Mouse (Mus musculus) monocyte, adult 2 months (primary cell): ENCODE measurements around the gene Gm26657.

ENCODE experiments used
- DNase-seq, 2 experiments: peaks; one replicate each; pipeline ENCODE4 v3.0.0; 2022; ENCODE audit warnings: low spot score in 2 of 2, low read depth in 1 of 2

Gene Gm26657

DNA sequence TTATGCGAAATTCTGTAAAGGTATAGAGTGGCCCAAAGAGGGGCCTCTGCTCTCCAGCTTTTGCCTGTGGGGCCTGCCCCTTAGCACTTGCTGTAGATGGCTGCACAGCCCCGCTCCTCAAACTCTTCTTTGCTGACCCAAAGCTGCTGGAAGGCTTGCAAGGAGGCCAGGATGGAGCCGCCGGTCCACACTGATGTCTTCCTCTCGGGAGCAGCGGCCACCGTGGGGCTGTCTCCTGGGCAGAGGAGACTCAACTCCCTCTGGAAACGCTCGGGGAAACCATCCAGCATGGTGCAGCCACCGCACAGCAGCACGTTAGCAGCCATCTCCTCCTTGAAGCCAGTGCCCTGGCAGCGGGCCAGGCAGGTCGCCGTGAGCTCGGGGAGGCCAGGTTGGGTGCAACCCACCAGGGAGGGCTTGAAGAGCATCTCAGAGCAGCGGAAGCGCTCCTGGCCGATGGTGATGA lies at the start of gene Gm26657:
Gene Gm26657, plus strand, starts transcription at position 51 of the 466 bp plus-strand sequence.
- DNase-seq: no peak

DNA sequence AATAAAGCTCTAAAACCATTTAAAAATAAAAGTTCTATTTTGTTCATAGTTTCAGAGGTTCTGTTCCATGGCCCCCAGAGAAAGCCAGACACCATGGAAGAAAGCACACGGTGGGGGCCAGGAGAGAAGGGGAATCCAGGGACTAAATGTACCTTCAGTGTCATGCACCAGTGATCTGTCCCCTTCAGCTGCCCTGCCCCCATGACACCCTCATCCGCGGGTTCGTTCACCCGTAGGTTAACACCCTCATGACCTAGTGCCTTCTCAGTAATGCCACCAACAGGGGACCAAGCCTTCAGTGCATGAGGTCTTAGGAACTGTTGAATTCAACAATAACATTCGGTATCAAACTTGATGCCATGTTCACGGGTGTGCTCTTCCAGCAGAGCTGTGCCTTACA lies 43.5 kb upstream of the Gm26657 start:
- no peak for DNase-seq

DNA sequence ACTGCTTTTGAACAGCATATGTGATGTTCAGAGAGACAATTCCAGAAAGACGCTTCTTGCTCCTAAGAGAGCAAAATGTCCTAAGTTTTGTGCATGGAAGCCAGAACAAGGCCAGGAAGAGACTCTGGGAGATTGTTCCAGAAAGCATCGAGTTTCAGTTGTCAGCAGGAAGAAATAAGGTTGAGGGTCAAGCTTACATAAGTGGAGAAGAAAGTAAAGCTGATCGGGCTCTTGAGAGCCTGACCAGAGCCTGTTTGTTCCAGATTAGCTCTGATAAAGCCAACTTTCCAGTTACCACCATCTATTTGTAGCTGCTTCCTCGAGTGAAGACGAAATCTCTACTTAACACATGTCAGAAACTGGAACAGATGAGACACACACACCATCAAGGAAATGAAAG lies 41.2 kb upstream of the Gm26657 start:
- DNase-seq: no peak

DNA sequence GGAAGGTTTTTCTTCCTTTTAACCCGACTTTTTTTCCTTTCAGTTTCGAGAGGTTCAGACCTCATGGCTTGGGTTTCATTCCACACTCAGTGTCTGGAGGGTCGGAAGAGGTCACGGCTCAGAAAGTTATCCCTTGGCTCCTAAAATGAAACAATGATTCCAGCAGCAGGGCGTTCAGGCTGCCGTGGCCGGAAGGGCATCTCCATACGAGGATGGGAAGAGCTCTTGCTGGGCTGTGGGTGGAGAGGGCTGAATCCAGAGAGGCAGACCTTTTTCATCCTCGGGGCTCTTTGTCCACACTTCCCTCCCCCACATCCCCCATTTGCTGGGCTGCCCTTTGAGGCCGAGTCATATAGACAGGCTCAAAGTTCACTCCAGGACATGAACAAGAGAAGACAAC lies 37.6 kb upstream of the Gm26657 start:
- DNase-seq: no peak

DNA sequence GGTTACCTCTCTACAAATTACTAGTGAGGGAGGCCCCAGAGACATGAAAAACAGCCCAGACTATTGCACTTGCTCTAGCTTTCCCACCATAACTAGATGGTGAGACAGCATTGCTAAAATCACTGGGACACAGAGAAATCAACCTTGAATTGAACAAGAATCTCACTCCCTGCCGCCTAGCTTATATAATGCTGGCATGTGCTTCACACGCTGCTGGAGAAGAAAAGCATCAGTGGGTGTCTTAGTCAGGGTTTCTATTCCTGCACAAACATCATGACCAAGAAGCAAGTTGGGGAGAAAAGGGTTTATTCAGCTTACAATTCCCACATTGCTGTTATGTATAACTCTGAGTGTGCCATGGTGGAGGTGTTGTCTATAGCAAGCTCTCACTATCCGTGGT lies 26.7 kb upstream of the Gm26657 start:
- DNase-seq: no peak

DNA sequence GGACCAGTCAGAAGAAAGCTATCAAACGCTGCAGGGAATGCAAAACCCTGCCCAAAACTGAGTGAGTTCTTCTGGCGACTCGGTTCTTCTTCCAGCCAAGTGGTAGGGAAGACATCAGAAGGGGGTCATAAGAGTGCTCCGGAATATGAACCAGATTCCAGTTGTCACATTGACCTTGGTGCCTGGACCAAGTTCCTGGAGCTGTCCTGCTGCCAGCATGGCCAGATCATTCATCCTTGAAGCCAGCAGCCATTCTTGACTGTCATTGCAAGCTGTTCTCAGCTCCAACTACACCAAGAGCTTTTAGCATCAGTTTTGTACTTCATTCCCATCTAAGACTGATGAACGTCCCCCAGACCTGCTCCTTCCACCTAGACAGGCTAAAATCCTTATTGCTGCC lies 23.1 kb upstream of the Gm26657 start:
- no peak for DNase-seq

DNA sequence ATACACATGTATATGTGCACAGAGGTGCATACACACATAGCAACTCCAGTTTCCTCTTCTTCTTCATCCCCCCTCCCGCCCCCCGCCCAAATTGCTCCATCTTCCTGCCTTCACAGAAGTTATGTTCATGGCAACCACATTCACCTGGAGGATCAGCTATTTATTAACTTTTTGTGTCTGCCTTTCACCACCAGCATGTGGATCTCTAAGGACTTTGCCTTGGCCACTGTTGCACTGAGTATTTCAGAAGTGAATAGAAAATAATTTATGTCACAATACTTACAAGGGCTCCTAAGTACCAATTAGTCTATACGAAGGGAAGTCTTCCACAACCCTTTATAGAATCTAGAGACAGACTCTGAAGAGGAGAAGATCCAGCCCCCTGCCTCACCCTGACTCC lies 21.9 kb upstream of the Gm26657 start:
- no peak for DNase-seq

DNA sequence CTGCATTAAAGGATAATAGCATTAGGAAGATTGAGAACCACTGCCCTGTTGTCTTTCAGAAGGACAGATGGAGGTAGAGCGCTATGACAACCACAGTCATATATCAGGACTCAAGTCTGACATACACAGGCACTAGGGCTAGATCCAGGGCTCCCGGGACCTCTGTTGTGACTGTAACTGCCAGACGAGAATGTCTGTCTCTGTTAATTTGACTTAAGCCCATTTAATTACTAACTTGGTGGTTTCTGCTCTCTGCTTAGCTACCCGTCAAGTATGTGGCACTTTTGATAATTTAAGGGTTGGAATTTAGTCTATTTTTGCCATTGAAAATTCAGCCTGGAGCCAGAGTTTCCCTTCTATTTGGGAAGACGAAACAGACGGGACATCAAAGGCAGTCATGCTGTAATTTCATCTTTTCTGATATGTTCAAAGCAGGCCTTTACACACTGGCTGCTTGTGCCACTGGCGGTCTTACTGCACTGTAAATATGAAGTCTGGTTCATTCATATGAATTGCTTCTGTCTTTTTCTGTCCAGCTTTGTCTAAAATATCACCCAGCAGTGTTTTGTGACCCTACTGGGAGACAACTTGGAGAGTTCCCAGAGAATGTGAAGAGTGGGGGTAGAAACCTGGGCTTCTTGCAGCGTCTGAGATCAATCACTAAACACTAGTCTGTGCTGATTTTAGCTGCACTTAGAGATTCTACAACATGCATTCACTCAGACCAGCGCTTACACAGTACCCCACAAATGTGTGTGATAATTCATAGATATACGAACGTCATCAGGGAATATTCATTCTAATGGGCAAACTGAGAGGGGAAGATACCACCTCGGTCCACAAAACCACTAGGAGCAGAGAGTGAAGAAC lies 21.1 kb upstream of the Gm26657 start:
- no peak for DNase-seq

DNA sequence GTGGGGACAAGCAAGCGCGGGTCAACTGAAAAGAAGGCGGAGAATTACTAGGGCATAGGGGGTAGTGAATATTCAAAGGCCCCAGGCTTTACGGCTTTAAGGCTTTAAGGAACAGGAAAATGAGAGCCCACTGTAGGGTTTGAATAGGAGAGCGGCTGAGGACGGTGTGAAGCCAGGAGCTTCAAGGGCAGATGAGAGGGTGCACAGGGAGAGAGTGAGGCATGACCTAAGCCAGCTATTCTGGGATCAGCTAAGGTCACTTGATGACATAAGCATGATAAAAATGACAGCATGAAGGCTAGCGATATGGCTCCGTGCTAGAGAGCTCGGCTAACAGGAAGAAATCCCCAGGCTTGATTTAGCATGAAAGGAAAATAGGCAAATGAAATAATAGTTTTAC lies 20.4 kb upstream of the Gm26657 start:
- no peak for DNase-seq

DNA sequence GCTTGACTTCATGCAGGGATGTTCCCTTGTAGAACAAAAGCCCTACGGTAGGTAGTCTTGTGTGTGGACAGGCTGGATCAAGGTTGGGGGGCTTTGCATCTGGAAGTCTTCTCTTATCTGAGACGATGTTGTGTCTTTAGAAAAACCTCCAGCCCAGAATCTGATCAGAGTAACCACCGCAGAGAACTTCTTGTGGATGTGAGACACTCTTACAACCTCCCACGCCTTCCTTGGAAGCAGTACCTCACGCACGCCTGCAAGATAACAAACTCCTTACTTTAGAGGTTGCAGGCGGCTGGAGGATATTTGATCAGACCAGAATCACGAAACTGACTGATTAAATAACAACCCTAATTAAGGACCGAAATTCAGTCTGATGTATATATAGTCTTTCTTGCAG lies 19.5 kb upstream of the Gm26657 start:
- DNase-seq: no peak

DNA sequence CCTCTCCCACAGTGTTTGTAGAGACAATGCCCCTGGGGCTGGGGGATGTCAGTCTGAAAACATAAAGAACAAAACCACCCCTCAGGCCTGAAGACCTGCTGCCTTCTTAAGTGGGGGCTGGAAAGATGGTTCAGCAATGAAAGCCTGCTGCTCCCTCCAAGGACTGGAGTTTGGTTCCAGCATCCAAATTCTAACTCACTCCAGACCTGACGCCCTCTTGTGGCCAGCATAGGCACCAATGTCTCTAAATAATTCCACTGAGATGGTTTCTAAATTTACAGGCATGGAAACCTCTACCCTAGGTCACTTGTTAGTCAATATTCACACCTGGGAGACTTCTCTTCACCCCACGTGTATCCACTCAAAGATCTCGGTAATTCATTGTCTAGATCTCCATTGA lies 18.4 kb upstream of the Gm26657 start:
- DNase-seq: no peak

DNA sequence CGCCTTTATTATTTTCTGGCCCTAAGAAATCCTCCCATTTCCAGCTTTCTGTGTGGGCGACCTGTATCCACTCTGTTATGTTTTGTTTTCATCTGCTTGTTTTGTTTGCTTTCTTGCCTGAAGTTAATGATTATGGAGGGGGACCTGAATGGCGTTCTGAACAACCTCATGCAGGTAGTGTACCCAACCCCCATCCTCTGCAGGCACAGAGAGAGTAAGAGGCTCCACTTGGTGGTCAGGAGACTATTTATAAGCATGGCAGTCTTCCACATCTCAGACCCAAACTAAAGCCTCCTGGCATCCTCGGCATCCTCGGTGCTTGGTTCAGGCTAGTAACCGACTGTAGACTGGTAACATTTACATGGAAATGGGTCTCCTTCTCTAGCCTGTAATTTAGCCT lies 17.5 kb upstream of the Gm26657 start:
- no peak for DNase-seq

DNA sequence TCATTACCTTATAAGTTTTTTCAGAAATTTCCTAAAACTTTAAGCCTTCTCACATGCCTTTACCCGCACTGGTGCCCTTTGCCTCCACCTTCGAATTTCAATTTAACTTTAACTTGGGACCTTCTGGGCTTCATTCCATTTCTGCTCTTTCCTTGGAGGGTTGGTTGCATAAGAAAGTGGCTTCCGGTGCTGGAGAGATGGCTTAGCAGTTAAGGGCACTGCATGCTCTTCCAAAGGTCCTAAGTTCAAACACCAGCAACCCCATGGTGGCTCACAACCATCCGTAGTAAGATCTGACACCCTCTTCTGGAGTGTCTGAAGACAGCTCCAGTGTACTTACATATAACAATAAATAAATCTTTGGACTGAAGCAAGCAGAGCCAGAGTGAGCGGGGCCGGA lies 16.6 kb upstream of the Gm26657 start:
- no peak for DNase-seq

DNA sequence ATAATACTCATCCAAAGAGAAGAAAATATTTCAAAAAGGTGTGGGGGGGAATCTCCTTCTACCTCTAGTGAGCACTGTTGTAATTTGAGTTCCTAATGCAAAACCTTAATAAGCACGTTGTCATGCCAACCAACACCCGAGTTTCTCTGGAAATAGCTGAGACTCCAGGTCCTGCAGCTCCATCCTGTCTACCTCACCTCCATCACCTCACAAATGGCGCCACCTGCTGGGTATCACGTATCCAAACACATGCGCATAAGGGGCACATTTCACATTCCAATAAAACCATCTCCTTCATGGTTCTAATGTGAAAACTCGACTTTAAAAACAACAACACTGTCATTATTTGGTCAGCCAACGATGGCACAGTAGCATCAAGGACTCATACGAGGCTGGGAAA lies 14.0 kb upstream of the Gm26657 start:
- DNase-seq: no peak

DNA sequence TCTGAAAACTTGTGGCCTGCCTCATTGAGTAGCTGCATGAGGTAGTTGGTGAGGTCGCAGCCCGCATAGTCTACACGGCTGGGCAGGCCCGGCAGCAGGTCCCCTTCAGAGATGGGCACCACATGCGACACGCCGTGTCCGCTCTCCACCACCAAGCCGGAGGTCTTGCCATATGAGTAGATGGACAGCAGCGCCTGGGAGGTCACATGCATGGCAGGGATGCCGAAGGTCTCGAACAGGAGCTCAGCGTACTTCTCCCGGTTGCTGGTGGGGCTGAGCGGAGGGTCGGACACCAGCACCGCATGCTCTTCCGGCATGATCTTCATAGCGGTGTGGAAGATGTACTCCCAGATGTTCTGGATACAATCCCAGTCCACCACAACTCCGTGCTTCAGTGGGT lies 741 bp downstream of the Gm26657 start:
- DNase-seq: no peak

DNA sequence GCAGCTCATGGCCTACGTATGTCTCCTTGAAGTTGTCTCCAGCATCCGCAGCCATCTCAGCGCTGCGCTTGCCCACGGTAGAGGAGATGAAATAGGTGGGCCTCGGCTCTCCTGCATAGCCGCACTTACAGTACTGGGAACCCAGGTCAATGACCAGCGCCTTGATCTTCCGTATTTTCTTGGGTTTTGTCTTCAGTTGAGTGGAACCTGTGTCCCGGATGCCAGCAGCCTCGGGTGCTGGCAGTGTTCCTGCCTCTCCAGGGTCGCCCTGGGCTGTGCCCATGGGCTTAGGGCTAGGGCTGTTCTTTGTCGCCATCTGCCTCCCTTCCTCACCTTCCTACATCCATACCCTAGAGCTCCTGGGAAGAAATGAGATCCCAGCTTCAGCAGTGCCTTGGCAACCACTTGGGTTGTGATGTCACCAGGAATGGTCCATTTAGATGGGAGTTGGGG lies 1.2 kb downstream of the Gm26657 start, which contains the start of gene Actl7b:
Gene Actl7b, minus strand, starts transcription at position 403 of the 453 bp plus-strand sequence.
- no peak for DNase-seq

DNA sequence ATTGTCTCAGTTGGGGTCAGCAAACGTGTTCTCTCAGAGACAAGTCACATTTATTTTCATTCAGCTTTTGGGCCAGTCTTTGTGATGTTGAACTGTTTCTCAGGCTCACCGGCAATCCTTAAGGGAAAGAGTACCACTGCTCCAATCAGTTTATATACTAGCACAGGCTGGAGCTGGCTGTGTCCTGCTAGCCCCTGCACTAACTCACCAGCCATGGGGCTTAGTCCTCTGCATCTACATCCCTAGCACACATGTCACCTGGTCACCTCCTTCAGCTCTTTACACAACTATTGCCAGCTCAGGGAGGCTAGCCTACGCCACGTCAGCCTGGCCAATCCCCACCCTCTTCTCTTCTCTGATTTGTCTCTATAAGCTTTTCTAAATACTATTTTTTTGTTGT lies 2.8 kb downstream of the Gm26657 start:
- no peak for DNase-seq

DNA sequence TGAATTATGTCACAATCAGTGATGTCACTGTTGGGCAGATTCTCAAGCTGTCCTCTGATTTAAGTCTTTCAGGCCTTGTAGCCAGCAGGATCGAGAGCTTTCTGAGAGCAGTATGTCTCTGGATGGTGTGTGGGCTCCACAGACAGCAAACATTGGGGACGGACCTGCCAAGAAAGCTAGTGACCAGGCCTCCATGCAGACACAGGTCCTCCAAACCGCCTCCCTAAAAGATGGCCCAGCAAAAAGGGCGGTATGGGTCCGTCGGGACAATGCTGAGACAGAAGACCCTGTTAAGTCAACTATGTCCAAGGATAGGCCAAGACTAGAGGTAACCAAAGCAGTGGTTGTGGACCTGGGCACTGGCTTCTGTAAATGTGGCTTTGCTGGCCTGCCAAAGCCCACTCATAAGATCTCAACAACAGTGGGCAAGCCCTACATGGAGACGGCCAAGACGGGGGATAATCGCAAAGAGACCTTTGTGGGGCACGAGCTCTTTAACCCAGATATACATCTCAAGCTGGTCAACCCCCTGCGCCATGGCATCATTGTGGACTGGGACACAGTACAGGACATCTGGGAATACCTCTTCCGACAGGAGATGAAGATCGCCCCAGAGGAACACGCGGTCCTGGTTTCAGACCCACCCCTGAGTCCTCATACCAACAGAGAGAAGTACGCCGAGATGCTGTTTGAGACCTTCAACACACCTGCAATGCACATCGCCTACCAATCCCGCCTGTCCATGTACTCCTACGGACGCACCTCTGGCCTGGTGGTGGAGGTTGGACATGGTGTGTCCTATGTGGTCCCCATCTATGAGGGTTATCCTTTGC lies 3.7 kb downstream of the Gm26657 start, which contains the start of gene Actl7a:
Gene Actl7a, plus strand, starts transcription at position 51 of the 833 bp plus-strand sequence.
- no peak for DNase-seq

DNA sequence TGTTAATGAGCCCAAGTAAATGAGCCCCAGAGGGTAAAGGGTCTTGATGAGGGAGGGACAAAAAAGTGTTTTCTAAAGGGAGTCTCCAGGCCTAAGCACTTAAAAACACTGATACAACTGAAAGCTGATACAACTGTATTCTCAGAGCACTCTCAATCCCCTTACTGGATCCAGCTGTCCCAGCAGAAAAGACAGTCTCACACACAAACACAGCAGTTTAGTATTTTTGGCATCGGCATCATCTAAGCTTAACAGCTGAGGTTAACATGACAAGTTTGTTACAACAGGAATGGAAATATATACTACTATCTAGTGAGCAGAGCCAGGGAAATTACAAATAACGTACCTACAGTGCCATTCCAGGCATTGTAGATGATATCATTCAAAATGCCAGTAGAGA lies 6.5 kb downstream of the Gm26657 start:
- DNase-seq: no peak

DNA sequence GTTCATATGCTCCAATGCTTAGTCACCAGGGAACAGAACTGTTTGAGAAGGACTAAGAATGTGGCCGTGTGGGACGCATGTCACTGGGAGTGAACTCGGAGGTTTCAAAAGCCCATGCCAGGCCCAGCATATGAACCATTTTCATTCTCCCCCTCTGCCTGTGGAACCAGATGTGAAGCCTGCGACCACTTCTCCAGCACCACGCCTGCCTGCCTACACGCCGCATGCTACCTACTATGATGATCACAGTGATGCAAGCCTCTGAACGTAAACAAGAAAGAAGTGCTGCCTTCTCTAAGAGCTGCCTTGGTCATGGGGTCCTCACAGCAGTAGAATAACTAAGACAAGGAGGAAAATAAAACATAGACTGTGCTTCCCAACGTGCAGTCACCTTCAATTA lies 7.6 kb downstream of the Gm26657 start:
- no peak for DNase-seq

DNA sequence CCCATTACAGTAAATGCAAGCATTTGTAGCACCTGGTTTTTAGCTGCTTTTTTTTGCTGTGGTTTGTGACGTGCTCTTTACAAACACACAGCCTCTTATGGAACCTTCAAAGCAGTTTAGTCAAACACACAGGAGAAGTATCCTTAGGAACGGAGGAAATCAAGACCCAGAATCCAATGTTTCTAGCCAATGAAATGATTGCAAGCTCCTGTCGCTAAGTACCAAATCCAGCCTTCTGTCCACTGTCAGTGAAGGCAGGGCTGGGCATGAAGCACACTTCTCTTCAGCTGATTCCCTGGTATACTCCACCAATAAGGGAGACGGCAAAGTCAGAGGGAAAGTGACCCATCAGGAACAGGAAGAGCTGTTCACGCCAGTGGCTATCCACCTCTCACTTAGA lies 16.2 kb downstream of the Gm26657 start:
- no peak for DNase-seq
